Mouse (Mus musculus) inflammation-experienced regulatory T-cells, adult 6 months (primary cell): ENCODE data around the gene Dus4l. TPM values are rescaled to one million over a fixed set of nuclear protein-coding genes. Genes with fewer than 3 reads are reported as not detected.

Experiments used
- ATAC-seq: one replicate; pipeline ENCODE4 v1.8.0; 2017
- polyA plus RNA-seq, 3 experiments: library from polyadenylated mRNA; unstranded; fragments of 100-300 nt; shearing (Covaris generic); gene quantifications; one replicate each; pipeline ENCODE4 v1.2.1; 2017

Dus4l gene
- polyA plus RNA-seq, 3 experiments from 2014 or later, result 7.1 to 20.2 (median 17.2) TPM

- no peak for ATAC-seq
Observed at GRCm38 (mm10) chr12:31592011-31592410, 62.6 kb downstream of the Dus4l start.

Other genes with a start within 250 kb of the Dus4l start
- 10 to 100 TPM; 28.9 to 31.9 (median 30.2) TPM for gene Cbll1, start 155.2 kb downstream of the Dus4l start, polyA plus RNA-seq
- not detected for gene Slc26a4, start 94.9 kb downstream of the Dus4l start, polyA plus RNA-seq
- gene Bcap29, start 20.2 kb downstream of the Dus4l start, polyA plus RNA-seq, result 10 to 100 TPM; 79.3 to 85.8 (median 82.8) TPM
- 10 to 100 TPM; 32.7 to 61.8 (median 41.8) TPM for gene Cog5, start within 50 bp of the Dus4l start, polyA plus RNA-seq
- gene Gpr22, start 59.1 kb upstream of the Dus4l start, polyA plus RNA-seq, result under 1 TPM; 0.51 to 0.72 (median 0.59) TPM